ENCODE assay signal across 18 mouse cellular contexts in the genomic region with DNA sequence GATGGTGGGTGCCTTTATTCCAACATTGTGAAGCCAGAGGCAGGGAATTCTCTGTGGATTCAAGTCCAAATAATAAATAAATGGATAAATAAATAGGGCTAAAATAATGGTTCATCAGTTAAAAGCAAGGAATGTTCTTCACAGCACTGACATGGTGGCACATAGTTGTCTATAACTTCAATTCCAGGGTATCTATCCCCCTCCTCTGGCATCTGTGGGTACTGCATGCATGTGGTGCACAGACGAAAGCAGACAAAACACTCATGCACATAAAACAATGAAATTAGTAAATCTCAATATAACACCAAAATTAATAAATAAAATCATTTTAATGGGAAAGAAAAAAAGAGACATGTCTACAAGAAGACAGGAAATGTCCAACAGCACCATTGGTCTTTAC. TPM values are rescaled to one million over a fixed set of nuclear protein-coding genes. Genes with fewer than 3 reads are reported as not detected.
A peak's percentile ranks its signal among the peaks of the same experiment; 100 is the strongest.
DNase-seq lines count a peak whose midpoint lies in the region; ATAC-seq and TF ChIP-seq lines count a peak whose summit lies in the region.
"Had no signal": no experiment of that assay in that cellular context is flagged by ENCODE, and none has a peak within 500 bp of the region (broad histone marks: within the 10 kb centered on the region; RNA-seq: fewer than 3 reads in every experiment).

No protein-coding gene starts in this region.

- WGBS in heart, adult 2 months: 70% methylated on average over 1 of the region's 1 CpGs
- 79% methylated on average over 1 of the region's 1 CpGs for WGBS in heart, embryonic 10.5 days
- WGBS in midbrain, postnatal 0 days: 81% methylated on average over 1 of the region's 1 CpGs
- WGBS in midbrain, embryonic 15.5 days: 71% methylated on average over 1 of the region's 1 CpGs

- no peak for TF ChIP-seq POLR2A in heart, adult 2 months (IDR thresholded peaks at IDR 0.05; ENCODE audit: insufficient read depth, low read depth, low read length)

- no peak for ATAC-seq in midbrain, postnatal 0 days (ENCODE audit: low FRiP score)
- ATAC-seq in midbrain, embryonic 15.5 days (replicated peaks): no peak

- H3K27me3 ChIP-seq in heart, adult 2 months (ENCODE audit: control insufficient read depth, insufficient read depth, low read length): no peaks in the 10 kb centered on the region
- no peaks in the 10 kb centered on the region for H3K27me3 ChIP-seq in heart, embryonic 10.5 days (ENCODE audit: insufficient read depth, poor library complexity, severe bottlenecking)
- no peaks in the 10 kb centered on the region for H3K27me3 ChIP-seq in midbrain, postnatal 0 days (ENCODE audit: insufficient read depth, low read length)
- H3K27me3 ChIP-seq in midbrain, embryonic 15.5 days (replicated peaks): no peaks in the 10 kb centered on the region
- H3K27me3 ChIP-seq: heart, embryonic 13.5 days had no signal

- no peak overlapping the region for H3K27ac ChIP-seq in heart, adult 2 months
- H3K27ac ChIP-seq in heart, embryonic 10.5 days: no peak overlapping the region
- no peak overlapping the region for H3K27ac ChIP-seq in midbrain, postnatal 0 days (ENCODE audit: low read depth, low read length)
- H3K27ac ChIP-seq in midbrain, embryonic 15.5 days: no peak overlapping the region
- H3K27ac ChIP-seq: forebrain, embryonic 10.5 days; heart, embryonic 13.5 days; hindbrain, embryonic 10.5 days; limb, embryonic 10.5 days had no signal

- H3K9me3 ChIP-seq in heart, embryonic 10.5 days: no peaks in the 10 kb centered on the region
- no peaks in the 10 kb centered on the region for H3K9me3 ChIP-seq in midbrain, postnatal 0 days (ENCODE audit: low read length)
- H3K9me3 ChIP-seq in midbrain, embryonic 15.5 days: no peaks in the 10 kb centered on the region
- H3K9me3 ChIP-seq: heart, embryonic 13.5 days; hindbrain, embryonic 10.5 days; limb, embryonic 10.5 days; megakaryocyte, embryonic 14.5 days had no signal

- intact Hi-C loops in heart, adult 2 months (cut with DNase I): no loop called here

- no peak overlapping the region for H3K4me3 ChIP-seq in heart, adult 2 months
- H3K4me3 ChIP-seq in heart, embryonic 10.5 days: no peak overlapping the region
- no peak overlapping the region for H3K4me3 ChIP-seq in midbrain, postnatal 0 days (ENCODE audit: low read depth, low read length)
- no peak overlapping the region for H3K4me3 ChIP-seq in midbrain, embryonic 15.5 days
- H3K4me3 ChIP-seq: forebrain, embryonic 10.5 days; heart, embryonic 13.5 days; hindbrain, embryonic 10.5 days; limb, embryonic 10.5 days; megakaryocyte, embryonic 14.5 days; myocyte had no signal

- DNase-seq in heart, adult 2 months: no peak
- no peak for DNase-seq in heart, embryonic 10.5 days (ENCODE audit: low spot score)
- DNase-seq in midbrain, postnatal 0 days (ENCODE audit: low spot score): no peak
- DNase-seq in MEL-GATA-1-ER (ENCODE audit: extremely low read depth, low read depth): peak; percentile 18
- peak; percentile 3 for DNase-seq in mesoderm, embryonic 11.5 days (ENCODE audit: low read depth, low spot score)
- DNase-seq in right cerebral cortex, postnatal 36 days (ENCODE audit: low spot score in 2 of 2): no peak
- no peak for DNase-seq in retina, postnatal 1 day
- DNase-seq: adrenal gland, postnatal 36 days; cerebellum, adult 8-10 months; gastrocnemius, postnatal 10 days; lung, adult 18-20 months had no signal

- H3K4me1 ChIP-seq in heart, adult 2 months (ENCODE audit: control insufficient read depth, insufficient read depth, low read length): no peaks in the 10 kb centered on the region
- H3K4me1 ChIP-seq in heart, embryonic 10.5 days: no peaks in the 10 kb centered on the region
- no peaks in the 10 kb centered on the region for H3K4me1 ChIP-seq in midbrain, postnatal 0 days (ENCODE audit: insufficient read depth, low read length)
- no peaks in the 10 kb centered on the region for H3K4me1 ChIP-seq in midbrain, embryonic 15.5 days
- H3K4me1 ChIP-seq: forebrain, embryonic 10.5 days; heart, embryonic 13.5 days; hindbrain, embryonic 10.5 days; limb, embryonic 10.5 days; megakaryocyte, embryonic 14.5 days had no signal

- peak; percentile 17; the same call in 1 of the 2 replicates for TF ChIP-seq CTCF in heart, adult 2 months (IDR thresholded peaks at IDR 0.05)
- peak; percentile 11; the same call in 1 of the 2 replicates for TF ChIP-seq CTCF in midbrain, postnatal 0 days (IDR thresholded peaks at IDR 0.05)

- H3K36me3 ChIP-seq in heart, adult 2 months (ENCODE audit: control insufficient read depth, insufficient read depth, low read length): no peaks in the 10 kb centered on the region
- no peaks in the 10 kb centered on the region for H3K36me3 ChIP-seq in heart, embryonic 10.5 days
- no peaks in the 10 kb centered on the region for H3K36me3 ChIP-seq in midbrain, postnatal 0 days (ENCODE audit: insufficient read depth, low read length)
- H3K36me3 ChIP-seq in midbrain, embryonic 15.5 days (replicated peaks): no peaks in the 10 kb centered on the region
- H3K36me3 ChIP-seq: forebrain, embryonic 10.5 days; heart, embryonic 13.5 days; hindbrain, embryonic 10.5 days; limb, embryonic 10.5 days had no signal

- H3K9ac ChIP-seq in heart, adult 2 months (ENCODE audit: low read depth, low read length): no peak overlapping the region
- H3K9ac ChIP-seq in midbrain, postnatal 0 days (replicated peaks; ENCODE audit: low read length, poor library complexity, severe bottlenecking): no peak overlapping the region
- H3K9ac ChIP-seq in midbrain, embryonic 15.5 days: no peak overlapping the region
- H3K9ac ChIP-seq: heart, embryonic 13.5 days had no signal

- no peak for TF ChIP-seq EP300 in heart, adult 2 months (IDR thresholded peaks at IDR 0.05; ENCODE audit: insufficient read depth, low read depth, low read length)

- H3K79me2 ChIP-seq in heart, adult 2 months (replicated peaks; ENCODE audit: control insufficient read depth, insufficient read depth, low read length): no peaks in the 10 kb centered on the region

- no peak overlapping the region for H3K4me2 ChIP-seq in midbrain, postnatal 0 days (ENCODE audit: low read depth, low read length, poor library complexity, severe bottlenecking)
- H3K4me2 ChIP-seq in midbrain, embryonic 15.5 days: no peak overlapping the region
- H3K4me2 ChIP-seq: heart, embryonic 13.5 days had no signal

RNA-seq across cellular contexts. Expression of a gene that starts 54.3 kb away (rescaled TPM):
- 10 to 100 TPM; 41.6 to 42.9 TPM for total RNA-seq in heart, adult 2 months (2021)
- polyA plus RNA-seq in heart, adult 2 months (2012; rRNA removed): 35.3 and 52.1 TPM in 2 replicates
- 55.0 and 64.3 TPM in 2 replicates for polyA plus RNA-seq in heart, embryonic 10.5 days (2016; fragmentation: Nextera tagmentation; extraction: Ambion mirVana)
- total RNA-seq in midbrain, postnatal 0 days (2014; rRNA removed): 44.2 and 53.5 TPM in 2 replicates
- 80.2 and 81.3 TPM in 2 replicates for polyA plus RNA-seq in midbrain, postnatal 0 days (2015; fragmentation: Nextera tagmentation; extraction: Ambion mirVana)
- 90.6 and 91.4 TPM in 2 replicates for polyA plus RNA-seq in midbrain, embryonic 15.5 days (2015; fragmentation: Nextera tagmentation; extraction: Ambion mirVana)

Comparison
In these comparisons a context has a peak if more than half of its experiments do, and no peak if none do; other contexts are left out.
1. DNase-seq: peak in MEL-GATA-1-ER (single experiment) and mesoderm, embryonic 11.5 days (single experiment); none in heart, adult 2 months (0 of 2), heart, embryonic 10.5 days (single experiment), midbrain, postnatal 0 days (single experiment), right cerebral cortex, postnatal 36 days (0 of 2) and retina, postnatal 1 day (single experiment).